Mouse (Mus musculus) lung, adult 2 months (tissue): ENCODE measurements around the gene Gm10197.

Experiments used
- CTCF ChIP-seq: fragments of 200-500 bp; IDR thresholded peaks from 2 replicates; pipeline ENCODE4 v1.5.1; 2011; ENCODE audit warnings: mild to moderate bottlenecking, low read length, control low read depth; ENCODE audit not compliant: insufficient read depth
- POLR2A ChIP-seq: fragments of 200-500 bp; IDR thresholded peaks from 2 replicates; pipeline ENCODE4 v1.6.1; 2011; ENCODE audit warnings: low read depth, mild to moderate bottlenecking, control low read depth, low read length, borderline replicate concordance; ENCODE audit errors: extremely low read depth

- TF ChIP-seq CTCF = no peak
- TF ChIP-seq POLR2A = no peak
These were observed 46.7 kb downstream of the Gm10197 start for GRCm38 (mm10) chr19:53324866-53325265.
